Mouse (Mus musculus) kidney, postnatal 36 days (tissue): ENCODE results near the gene Fam189a1.

Experiments
- DNase-seq, 2 experiments: peaks; one replicate each; pipeline ENCODE4 v3.0.0; 2021 to 2022; ENCODE audit warnings: mixed read lengths in 2 of 2

The Fam189a1 gene

GRCm38 (mm10) chr7:64880415-64880814, 276.0 kb downstream of the Fam189a1 start:
- DNase-seq = no peak

- DNase-seq = no peak
Observed at GRCm38 (mm10) chr7:64874941-64875340, 281.4 kb downstream of the Fam189a1 start.

- DNase-seq = peak in 1 of 2 experiments; percentile 14
Observed at GRCm38 (mm10) chr7:64873266-64873665, 283.1 kb downstream of the Fam189a1 start.

- DNase-seq = peak; percentile 95 to 98
Observed at GRCm38 (mm10) chr7:64872743-64873241, 283.6 kb downstream of the Fam189a1 start, which contains the start of gene Nsmce3. Gene Nsmce3 (minus strand): TSS chr7:64872997.

- DNase-seq = no peak
Observed at GRCm38 (mm10) chr7:64871987-64872742, 284.2 kb downstream of the Fam189a1 start.

GRCm38 (mm10) chr7:64869549-64870065, 286.8 kb downstream of the Fam189a1 start:
- DNase-seq = no peak

- DNase-seq = no peak
Observed at GRCm38 (mm10) chr7:64863538-64863937, 292.8 kb downstream of the Fam189a1 start.

- no peak for DNase-seq
Observed at GRCm38 (mm10) chr7:64862978-64863377, 293.4 kb downstream of the Fam189a1 start.

GRCm38 (mm10) chr7:64856526-64857082, 299.8 kb downstream of the Fam189a1 start:
- DNase-seq = no peak

GRCm38 (mm10) chr7:64855976-64856375, 300.4 kb downstream of the Fam189a1 start:
- no peak for DNase-seq

GRCm38 (mm10) chr7:64855389-64855927, 300.9 kb downstream of the Fam189a1 start:
- DNase-seq = no peak

GRCm38 (mm10) chr7:64850791-64851190, 305.6 kb downstream of the Fam189a1 start:
- peak in 1 of 2 experiments; percentile 73 for DNase-seq

- DNase-seq = no peak
Observed at GRCm38 (mm10) chr7:64847366-64847899, 308.9 kb downstream of the Fam189a1 start.

GRCm38 (mm10) chr7:64846061-64846460, 310.3 kb downstream of the Fam189a1 start:
- DNase-seq = no peak

- no peak for DNase-seq
Observed at GRCm38 (mm10) chr7:64840946-64841659, 315.3 kb downstream of the Fam189a1 start.

GRCm38 (mm10) chr7:64840576-64840895, 315.8 kb downstream of the Fam189a1 start:
- no peak for DNase-seq

GRCm38 (mm10) chr7:64839801-64840575, 316.4 kb downstream of the Fam189a1 start:
- peak; percentile 39 to 55 for DNase-seq

- DNase-seq = no peak
Observed at GRCm38 (mm10) chr7:64839281-64839680, 317.1 kb downstream of the Fam189a1 start.

GRCm38 (mm10) chr7:64830214-64830995, 326.0 kb downstream of the Fam189a1 start:
- no peak for DNase-seq

GRCm38 (mm10) chr7:64821081-64821480, 335.3 kb downstream of the Fam189a1 start:
- DNase-seq = no peak

- DNase-seq = no peak
Observed at GRCm38 (mm10) chr7:64819683-64820082, 336.7 kb downstream of the Fam189a1 start.
